Mouse (Mus musculus) urinary bladder, postnatal 25 days (tissue): ENCODE results near the gene Mall.

Source experiments
- DNase-seq: peaks from one replicate; pipeline ENCODE4 v3.0.0; 2022; ENCODE audit warnings: low spot score

The Mall gene

GRCm38 (mm10) chr2:127729671-127730070, at the start of gene Mall:
Gene Mall, minus strand, starts transcription at chr2:127729932.
- no peak for DNase-seq

DNA sequence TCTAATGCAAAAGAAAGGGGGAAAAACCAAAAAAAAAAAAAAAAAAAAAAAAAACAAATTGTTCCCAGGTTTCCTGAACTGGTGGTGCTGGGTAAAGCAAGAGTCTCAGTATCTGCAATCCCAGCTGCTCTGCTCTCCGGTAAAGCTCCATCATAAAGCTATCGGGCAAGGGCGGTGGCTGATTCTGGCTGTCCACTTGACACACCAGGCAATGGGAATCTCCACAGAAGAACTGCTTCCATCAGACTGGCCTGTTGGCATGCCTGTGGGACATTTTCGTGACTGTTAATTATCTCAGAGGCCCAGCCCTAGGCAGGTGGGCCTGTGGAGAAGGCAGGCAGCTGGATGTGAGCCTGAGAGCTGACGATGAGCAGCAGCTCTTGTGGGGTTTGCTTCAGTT, 48.7 kb upstream of the Mall start:
- DNase-seq, result no peak

DNA sequence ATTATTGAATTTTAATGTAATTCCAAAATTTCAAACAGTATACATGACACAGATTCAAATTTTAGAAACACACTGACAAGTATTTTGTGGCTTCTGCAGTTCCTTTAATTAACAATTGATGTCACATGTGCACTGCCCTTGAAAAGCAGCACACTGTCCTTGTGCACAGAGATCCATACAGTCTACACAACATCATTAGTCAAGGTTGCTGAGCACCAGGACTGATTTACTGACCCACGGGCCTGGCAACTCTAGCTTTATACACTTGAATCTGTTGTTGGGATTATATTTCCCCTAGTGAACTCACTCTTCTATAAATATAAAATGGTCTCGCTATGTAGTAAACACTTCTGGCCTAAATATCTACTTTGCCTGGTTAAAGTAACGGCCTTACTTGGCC, 45.3 kb upstream of the Mall start:
- DNase-seq, result no peak

- no peak for DNase-seq
These were observed 44.8 kb upstream of the Mall start for GRCm38 (mm10) chr2:127774578-127774941.

- DNase-seq, result no peak
These were observed 44.3 kb upstream of the Mall start for GRCm38 (mm10) chr2:127773938-127774577.

DNA sequence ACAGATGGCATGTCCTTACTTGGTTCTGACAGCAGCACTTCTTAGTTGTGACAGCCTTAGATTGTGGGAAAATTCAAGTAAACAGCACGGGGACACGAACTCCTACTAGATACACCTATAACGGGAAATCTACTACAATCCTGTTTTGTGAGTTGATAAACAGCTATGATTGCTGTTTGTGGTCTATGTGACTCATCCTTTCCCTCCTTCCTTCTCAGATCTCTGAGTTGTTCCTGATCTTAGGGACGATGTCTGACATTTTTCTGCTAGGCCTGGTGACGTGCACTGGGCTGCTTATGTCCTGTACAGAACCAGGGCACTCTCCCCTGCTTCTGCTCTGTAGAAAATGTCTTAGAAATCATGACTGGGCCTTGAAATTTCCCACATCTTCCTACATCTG, 31.9 kb upstream of the Mall start:
- DNase-seq, result no peak

GRCm38 (mm10) chr2:127760429-127761000, 30.8 kb upstream of the Mall start:
- DNase-seq, result no peak

GRCm38 (mm10) chr2:127760014-127760413, 30.3 kb upstream of the Mall start:
- DNase-seq, result no peak

- DNase-seq, result no peak
These were observed 29.6 kb upstream of the Mall start for GRCm38 (mm10) chr2:127759157-127759880.

- DNase-seq, result no peak
These were observed 27.4 kb upstream of the Mall start for GRCm38 (mm10) chr2:127757171-127757570.

DNA sequence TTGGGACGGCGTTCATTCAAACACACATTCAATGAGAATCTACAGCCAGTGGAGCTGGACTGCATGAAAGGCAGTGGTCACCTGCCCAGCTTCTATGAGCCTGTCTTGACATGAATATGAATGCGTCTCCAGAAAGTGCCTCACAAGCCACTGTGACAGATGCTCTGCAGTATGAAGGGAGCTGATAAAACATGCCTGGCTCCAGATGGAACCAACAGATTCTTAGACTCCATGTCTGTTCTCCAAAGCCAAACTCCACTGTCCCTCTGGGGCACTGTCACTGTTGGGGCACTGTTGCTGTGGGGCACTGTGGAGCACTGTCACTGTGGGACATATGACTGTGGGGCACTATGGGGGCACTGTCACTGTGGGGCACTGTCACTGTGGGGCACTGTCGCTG, 24.4 kb upstream of the Mall start:
- DNase-seq, result no peak

DNA sequence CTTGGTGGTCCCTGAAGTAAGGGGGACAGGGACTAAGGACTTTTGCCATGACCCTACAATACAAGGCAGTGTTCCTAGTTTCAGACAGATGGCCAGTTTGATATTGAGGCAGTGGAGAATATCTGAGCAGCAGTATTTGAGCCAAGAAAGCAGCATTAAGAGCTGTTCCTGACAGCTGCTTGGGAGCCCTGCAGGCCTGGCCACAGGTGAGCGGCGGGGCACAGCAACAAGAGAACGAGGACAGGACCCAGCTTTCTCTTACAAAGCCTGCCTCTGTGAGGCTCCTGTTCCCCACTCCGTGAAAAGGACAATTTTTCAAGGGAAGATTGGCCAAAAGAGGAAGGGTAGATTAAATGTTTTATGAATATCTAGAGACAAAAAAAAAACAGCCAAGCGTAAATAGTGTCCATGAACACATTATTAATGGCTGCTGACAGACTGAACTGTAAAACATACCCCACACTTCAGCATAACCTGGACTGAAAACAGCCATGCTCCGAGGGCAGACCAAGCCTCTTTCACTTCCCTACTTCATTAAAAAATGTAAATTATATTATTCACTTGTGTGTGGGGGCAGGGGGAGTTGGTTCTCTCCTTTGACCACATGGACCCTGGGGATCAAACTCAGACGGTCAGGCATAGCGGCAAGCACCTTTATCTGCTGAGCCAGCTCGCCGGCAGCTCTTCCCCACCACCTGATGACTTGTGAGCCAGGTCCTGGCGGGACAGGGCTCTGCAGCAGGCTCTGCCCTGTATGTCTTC, 22.3 kb upstream of the Mall start:
- no peak for DNase-seq

DNA sequence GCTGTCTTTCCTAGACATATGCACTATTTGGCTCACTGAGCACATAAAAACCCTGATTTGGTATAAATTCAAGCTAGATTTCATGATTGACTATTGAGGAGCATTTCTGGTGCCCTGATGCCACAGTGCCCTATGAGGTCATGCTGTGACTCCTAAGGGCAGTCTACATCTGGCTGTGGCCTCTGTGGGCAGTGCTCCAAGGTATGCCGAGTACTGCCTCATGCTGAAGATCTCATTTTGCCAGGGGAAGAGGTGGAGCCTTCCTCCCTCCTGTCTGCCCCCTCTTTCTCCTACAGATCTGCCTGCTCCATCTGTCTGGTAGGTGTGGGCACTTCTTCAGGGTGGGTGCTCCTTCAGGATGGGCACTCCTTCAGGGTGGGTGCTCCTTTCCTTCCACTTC, 19.6 kb upstream of the Mall start:
- no peak for DNase-seq

DNA sequence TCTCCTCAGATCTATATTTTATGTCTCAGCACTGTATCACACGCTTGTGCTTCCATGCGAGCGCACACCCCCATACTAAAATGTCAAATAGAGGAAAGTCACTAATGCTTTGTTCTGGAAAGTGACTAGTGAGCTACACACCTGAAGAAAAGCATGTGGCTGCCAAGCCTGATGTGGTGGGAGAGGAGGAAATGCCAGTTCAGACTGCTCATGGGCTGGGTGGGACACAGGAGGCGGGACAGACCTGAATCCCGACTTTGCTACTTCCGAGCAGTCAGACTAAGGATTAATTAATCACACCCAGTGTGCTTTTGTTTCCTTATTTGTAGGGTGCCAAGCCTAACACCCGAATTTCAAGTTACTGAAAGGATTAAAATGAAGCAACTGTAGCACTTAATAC, 18.6 kb upstream of the Mall start:
- DNase-seq, result no peak

GRCm38 (mm10) chr2:127742637-127743036, 12.9 kb upstream of the Mall start:
- DNase-seq, result no peak

DNA sequence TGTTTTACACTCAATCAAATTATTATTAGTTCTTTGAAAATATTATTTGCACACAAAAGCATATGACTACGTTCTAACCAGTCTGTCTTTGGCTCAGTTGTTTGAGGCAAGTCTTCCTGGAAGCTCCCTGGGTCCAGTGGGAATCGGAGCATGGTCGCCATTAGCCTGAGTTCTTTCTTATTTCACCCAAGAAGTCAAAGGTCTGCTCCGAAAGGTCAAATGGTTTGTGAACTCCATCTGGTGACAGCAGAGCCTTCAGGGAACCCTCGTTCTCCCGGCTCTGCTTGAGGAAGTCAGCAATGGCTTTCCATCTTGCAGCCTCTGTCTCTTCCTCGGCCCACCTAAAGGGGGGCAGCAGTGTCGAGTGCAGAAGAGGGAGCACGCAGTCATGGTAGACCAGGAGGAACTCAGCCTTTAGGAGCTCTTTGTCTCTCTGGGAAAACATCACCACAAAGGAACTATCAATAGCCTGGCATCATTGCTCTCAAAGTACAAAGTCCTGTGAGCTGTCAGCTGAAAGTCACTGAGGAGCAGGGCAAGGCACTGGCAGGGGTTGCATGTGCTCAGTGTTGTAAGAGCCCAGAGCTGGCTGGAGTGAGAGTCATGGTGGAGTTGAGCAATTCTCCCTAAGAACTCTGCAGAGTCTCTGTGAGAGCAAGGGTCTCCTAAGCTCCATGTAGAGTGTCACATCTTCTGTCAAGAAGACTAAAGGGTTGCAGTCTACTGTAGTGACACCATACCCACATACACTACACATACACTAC, 11.2 kb upstream of the Mall start:
- no peak for DNase-seq

GRCm38 (mm10) chr2:127737885-127738284, 8.2 kb upstream of the Mall start:
- no peak for DNase-seq

DNA sequence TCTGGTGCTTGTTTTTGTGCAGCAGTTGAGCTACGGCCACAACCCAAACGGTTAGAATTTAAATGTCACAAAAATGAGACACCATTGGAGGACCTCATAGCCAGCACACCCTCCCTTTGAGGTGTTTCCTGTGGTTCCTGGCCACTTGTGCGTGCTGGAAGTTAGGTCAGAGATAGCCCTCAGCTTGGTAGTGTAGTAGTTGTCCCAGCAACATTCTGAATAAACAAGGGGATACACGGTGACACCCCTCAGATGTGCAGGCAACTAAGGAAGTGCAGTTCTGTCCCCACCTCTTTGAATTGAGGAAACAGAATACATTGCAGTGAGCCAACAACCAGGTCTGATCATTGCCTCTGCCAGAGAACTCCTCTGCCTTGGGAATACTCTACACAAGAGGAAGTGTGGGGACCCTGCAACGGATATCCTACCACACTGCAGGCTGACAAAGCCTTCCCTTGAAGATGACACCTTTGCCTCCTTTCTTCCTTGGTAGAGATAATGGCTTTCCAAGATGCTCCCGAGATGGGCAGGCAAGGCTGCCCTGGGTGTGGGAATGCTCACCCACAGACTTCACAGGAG, 7.0 kb upstream of the Mall start:
- DNase-seq, result no peak

DNA sequence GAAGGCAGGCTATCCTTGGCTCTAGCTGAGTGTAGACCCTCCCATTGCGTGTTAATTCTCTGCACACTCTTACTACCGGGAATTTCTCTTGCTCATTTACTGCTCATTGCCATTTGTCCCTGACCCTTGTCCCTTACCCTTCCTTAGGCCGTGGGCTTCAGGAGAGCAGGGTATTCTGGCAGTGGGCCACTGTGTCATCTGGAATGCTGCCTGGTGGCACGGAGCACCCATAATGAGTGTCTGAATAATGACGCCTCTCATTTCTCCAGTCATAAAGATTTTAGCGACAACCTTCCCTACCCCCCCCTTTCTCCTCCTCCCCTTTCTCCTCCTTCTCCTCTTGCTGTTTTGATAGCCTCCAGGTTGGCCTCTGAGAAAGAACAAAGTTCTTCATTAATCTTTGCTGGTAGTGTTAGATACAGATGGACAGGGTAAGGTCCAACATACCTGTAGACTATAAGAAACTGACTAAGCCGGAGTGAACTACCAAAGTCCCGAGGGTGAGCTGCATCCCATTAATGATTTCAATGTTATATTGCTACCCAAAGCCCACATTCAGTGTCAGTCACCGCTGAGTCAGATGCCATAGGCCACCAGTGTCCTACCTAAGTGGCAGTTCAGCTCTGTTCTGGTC, 5.9 kb upstream of the Mall start:
- no peak for DNase-seq

GRCm38 (mm10) chr2:127734889-127735288, 5.2 kb upstream of the Mall start:
- no peak for DNase-seq

GRCm38 (mm10) chr2:127730301-127730997, 717 bp upstream of the Mall start:
- DNase-seq, result no peak
